Mouse (Mus musculus) stomach, embryonic 16.5 days (tissue): ENCODE data around the gene Trappc5. TPM values are rescaled to one million over a fixed set of nuclear protein-coding genes. Genes with fewer than 3 reads are reported as not detected.
A peak's percentile ranks its signal among the peaks of the same experiment; 100 is the strongest.

Source experiments
- ATAC-seq: fragments of 200-750 bp; cut with Nextera tagmentation; 2 replicates; pipeline ENCODE4 v1.8.0; 2017; ENCODE audit warnings: moderate number of reproducible peaks, moderate TSS enrichment; ENCODE audit not compliant: insufficient read depth, low FRiP score
- H3K27ac ChIP-seq: fragments of 300-500 bp; sonication (generic); 2 replicates; pipeline ENCODE4 v1.5.1; 2014; ENCODE audit warnings: low read length
- H3K27me3 ChIP-seq: fragments of 300-500 bp; sonication (generic); 2 replicates; pipeline ENCODE4 v1.6.1; 2014; ENCODE audit warnings: low read length, control low read depth, mixed read lengths; ENCODE audit not compliant: control insufficient read depth, insufficient read depth
- H3K36me3 ChIP-seq: fragments of 300-500 bp; sonication (generic); 2 replicates; pipeline ENCODE4 v1.6.1; 2014; ENCODE audit warnings: low read length; ENCODE audit not compliant: control insufficient read depth, insufficient read depth
- H3K4me1 ChIP-seq: fragments of 300-500 bp; sonication (generic); 2 replicates; pipeline ENCODE4 v1.6.1; 2014; ENCODE audit warnings: low read length, control low read depth, mixed read lengths; ENCODE audit not compliant: control insufficient read depth, insufficient read depth
- H3K4me2 ChIP-seq: fragments of 300-500 bp; sonication (generic); 2 replicates; pipeline ENCODE4 v1.6.1; 2014; ENCODE audit warnings: low read depth, low read length, mixed read lengths
- H3K4me3 ChIP-seq: fragments of 300-500 bp; sonication (generic); replicated peaks from 2 replicates; pipeline ENCODE4 v1.5.1; 2014; ENCODE audit warnings: mild to moderate bottlenecking, low read length
- H3K9ac ChIP-seq: fragments of 300-500 bp; sonication (generic); 2 replicates; pipeline ENCODE4 v1.6.1; 2014; ENCODE audit warnings: low read length
- H3K9me3 ChIP-seq: fragments of 300-500 bp; sonication (generic); replicated peaks from 2 replicates; pipeline ENCODE4 v1.6.1; 2016; ENCODE audit warnings: low read length, control low read depth; ENCODE audit not compliant: control insufficient read depth
- WGBS: fragments of 180-500 bp; shearing (Covaris S2); extraction: QIAGEN DNeasy Blood & Tissue Kit; methylation state at CpG from one replicate; pipeline ENCODE4 v1.1.7; 2014; 5-methylcytosine and 5-hydroxymethylcytosine counted together
- polyA plus RNA-seq: library from polyadenylated mRNA; unstranded; fragments of >200 nt; fragmentation: Nextera tagmentation; extraction: Ambion mirVana; gene quantifications from 2 replicates; pipeline ENCODE4 v1.2.1, GENCODE M21; 2015

Gene Trappc5
- polyA plus RNA-seq, 1 experiment from 2014 or later, result 38.0 TPM

DNA sequence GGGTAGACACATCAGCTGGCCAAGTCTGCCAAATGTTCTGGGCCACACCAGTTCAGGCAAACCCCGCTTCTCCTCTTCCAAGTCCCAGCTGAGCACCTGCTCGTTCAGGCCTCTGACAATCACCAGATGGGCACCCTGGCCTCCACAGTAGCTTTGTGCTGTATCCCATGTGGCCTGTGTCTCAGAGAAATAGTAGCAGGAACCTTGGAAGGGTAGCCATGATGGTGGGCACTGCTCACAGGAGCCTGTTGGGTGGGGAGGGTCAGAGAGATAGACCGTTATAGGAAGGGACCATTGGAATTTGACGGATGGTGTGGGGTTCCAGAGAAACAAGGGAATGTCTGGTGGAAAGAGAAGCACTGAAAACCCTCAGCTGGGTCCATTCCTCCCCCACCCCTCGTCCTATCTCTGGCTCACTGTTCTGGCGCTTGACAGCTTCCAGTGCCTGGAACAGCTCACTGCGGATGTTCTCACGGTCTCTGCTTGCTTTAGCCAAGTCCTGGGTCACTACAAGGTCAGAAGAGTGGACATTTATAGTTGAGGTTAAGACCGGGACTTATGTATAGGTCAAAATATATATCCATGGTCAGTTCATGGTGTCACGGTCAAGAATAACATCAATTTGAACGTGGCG lies 41.3 kb downstream of the Trappc5 start:
- 72% methylated on average over 12 of the region's 12 CpGs for WGBS
- Histone ChIP-seq H3K9ac (no peak overlapping the region), H3K36me3 (no peaks in the 10 kb centered on the region), H3K9me3 (no peaks in the 10 kb centered on the region), H3K4me2 (no peak overlapping the region), H3K4me1 (no peaks in the 10 kb centered on the region), H3K27me3 (no peaks in the 10 kb centered on the region), H3K4me3 (no peak overlapping the region), H3K27ac (no peak overlapping the region)
- 0 out of 2 replicates have a peak, but pooled peaks have one; percentile 33 for ATAC-seq

DNA sequence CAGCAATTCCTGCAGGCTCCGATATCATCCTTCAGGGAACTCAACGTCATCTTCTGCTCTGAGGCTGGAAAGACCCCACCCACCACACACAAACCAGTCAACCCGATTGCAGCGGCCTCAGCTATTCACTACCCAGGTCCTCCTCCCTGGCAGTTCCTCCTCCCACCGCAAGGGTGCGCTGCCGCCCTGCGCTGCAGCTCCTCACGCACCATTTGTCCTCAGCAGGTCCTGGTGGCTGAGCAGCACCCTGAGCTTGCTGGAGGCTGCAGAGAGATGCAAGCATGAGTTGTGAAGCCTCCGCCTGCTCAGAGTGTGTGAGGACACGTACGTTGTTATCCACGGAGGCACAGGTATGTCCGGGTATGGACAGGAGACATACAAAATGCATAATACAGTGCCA lies 42.5 kb downstream of the Trappc5 start:
- no peaks in the 10 kb centered on the region for H3K4me1 ChIP-seq
- H3K4me2 ChIP-seq, result no peak overlapping the region
- H3K27ac ChIP-seq, result no peak overlapping the region
- H3K9ac ChIP-seq, result no peak overlapping the region
- no peaks in the 10 kb centered on the region for H3K36me3 ChIP-seq
- no peak overlapping the region for H3K4me3 ChIP-seq
- H3K9me3 ChIP-seq, result no peaks in the 10 kb centered on the region
- no peak for ATAC-seq
- WGBS, result 17% methylated on average over 14 of the region's 14 CpGs
- no peaks in the 10 kb centered on the region for H3K27me3 ChIP-seq

DNA sequence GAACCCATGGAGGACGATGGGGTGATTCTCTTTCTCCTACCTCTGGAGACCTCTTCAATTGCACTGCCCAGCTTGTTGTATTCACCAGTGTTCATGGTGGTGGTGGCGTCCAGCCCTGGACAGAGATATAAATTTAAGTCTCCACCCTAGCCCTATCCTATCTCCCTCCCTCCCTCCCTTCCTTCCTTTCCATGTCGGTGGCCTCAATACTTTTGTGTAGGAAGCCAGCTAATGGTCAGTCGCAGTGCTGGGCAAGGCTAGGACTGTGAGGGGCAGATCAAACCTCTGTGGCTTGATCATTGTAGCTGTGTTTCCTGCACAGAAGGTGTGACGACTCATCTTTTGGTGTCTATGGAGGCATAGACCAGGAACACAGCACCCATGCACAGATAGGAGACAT lies 44.5 kb downstream of the Trappc5 start, which contains the start of gene Clec4g:
Clec4g (minus strand) TSS at position 101 of the 400 bp plus-strand sequence.
- Histone ChIP-seq H3K36me3 (no peaks in the 10 kb centered on the region), H3K27ac (no peak within 1 kb of the TSS), H3K27me3 (no peaks in the 10 kb centered on the region), H3K4me1 (no peaks in the 10 kb centered on the region), H3K9me3 (no peaks in the 10 kb centered on the region), H3K4me3 (no peak within 1 kb of the TSS), H3K9ac (no peak within 1 kb of the TSS), H3K4me2 (no peak within 1 kb of the TSS)
- no peak for ATAC-seq
- 67% methylated on average over 5 of the region's 5 CpGs for WGBS

DNA sequence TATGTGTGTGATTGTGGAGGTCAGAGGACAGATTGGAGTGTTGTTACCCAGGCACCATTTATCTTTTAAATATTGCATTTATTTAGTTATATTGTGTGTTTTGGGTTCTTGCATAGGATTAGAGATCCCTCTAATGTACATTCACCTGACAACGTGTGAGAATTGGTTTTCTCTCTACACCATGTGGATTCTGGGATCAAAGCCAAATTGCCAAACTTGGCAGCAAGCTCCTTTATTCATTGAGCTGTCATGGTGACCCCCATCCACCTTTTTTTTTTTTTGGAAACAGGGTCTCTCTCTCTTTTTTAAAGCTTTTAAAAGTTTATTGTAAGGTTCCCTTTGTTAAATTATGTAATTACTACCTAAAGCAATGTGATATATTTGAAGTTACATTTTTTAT lies 44.9 kb downstream of the Trappc5 start:
- H3K27me3 ChIP-seq, result no peaks in the 10 kb centered on the region

More for the DNA sequence above, 44.9 kb downstream of the Trappc5 start:
- no peaks in the 10 kb centered on the region for H3K36me3 ChIP-seq
- ATAC-seq, result no peak
- 17% methylated on average over 1 of the region's 1 CpGs for WGBS
- H3K9ac ChIP-seq, result no peak overlapping the region
- no peak overlapping the region for H3K4me2 ChIP-seq
- H3K4me1 ChIP-seq, result no peaks in the 10 kb centered on the region
- H3K27ac ChIP-seq, result no peak overlapping the region
- H3K9me3 ChIP-seq, result no peaks in the 10 kb centered on the region
- no peak overlapping the region for H3K4me3 ChIP-seq

Other genes starting within 250 kb of the Trappc5 start
- gene Pex11g, start 208.6 kb upstream of the Trappc5 start, polyA plus RNA-seq, result 10.8 and 12.1 TPM in 2 replicates
- not detected in 2 replicates for gene Tex45, start 205.4 kb upstream of the Trappc5 start, polyA plus RNA-seq
- 32.1 and 32.4 TPM in 2 replicates for gene Zfp358, start 183.2 kb upstream of the Trappc5 start, polyA plus RNA-seq
- 42.4 and 51.4 TPM in 2 replicates for gene Mcoln1, start 175.8 kb upstream of the Trappc5 start, polyA plus RNA-seq
- gene Pnpla6, start 160.9 kb upstream of the Trappc5 start, polyA plus RNA-seq, result 36.0 and 37.6 TPM in 2 replicates
- 0.97 and 1.1 TPM in 2 replicates for gene C330021F23Rik, start 108.3 kb upstream of the Trappc5 start, polyA plus RNA-seq
- 11.5 and 13.2 TPM in 2 replicates for gene Camsap3, start 89.0 kb upstream of the Trappc5 start, polyA plus RNA-seq
- gene Xab2, start 55.0 kb upstream of the Trappc5 start, polyA plus RNA-seq, result 50.8 and 60.3 TPM in 2 replicates
- gene Pet100, start 54.8 kb upstream of the Trappc5 start, polyA plus RNA-seq, result 91.3 and 106 TPM in 2 replicates
- gene Pcp2, start 50.8 kb upstream of the Trappc5 start, polyA plus RNA-seq, result 0.19 TPM in 1 of 2 replicates, not detected in the other
- 121 and 144 TPM in 2 replicates for gene Stxbp2, start 45.3 kb upstream of the Trappc5 start, polyA plus RNA-seq
- gene Retn, start 20.5 kb upstream of the Trappc5 start, polyA plus RNA-seq, result not detected in 2 replicates
- 2.1 and 2.7 TPM in 2 replicates for gene Mcemp1, start 10.5 kb upstream of the Trappc5 start, polyA plus RNA-seq
- gene Fcor, start 3.9 kb upstream of the Trappc5 start, polyA plus RNA-seq, result 9.2 and 9.5 TPM in 2 replicates
- gene Fcer2a, start 17.9 kb downstream of the Trappc5 start, polyA plus RNA-seq, result 0.17 and 0.20 TPM in 2 replicates
- 0.19 and 0.45 TPM in 2 replicates for gene Clec4g, start 44.4 kb downstream of the Trappc5 start, polyA plus RNA-seq
- 0.25 and 0.41 TPM in 2 replicates for gene Cd209a, start 72.7 kb downstream of the Trappc5 start, polyA plus RNA-seq
- not detected in 2 replicates for gene Cd209e, start 178.0 kb downstream of the Trappc5 start, polyA plus RNA-seq
- gene Cd209d, start 202.3 kb downstream of the Trappc5 start, polyA plus RNA-seq, result not detected in 2 replicates